Mouse (Mus musculus) hindbrain, embryonic 16.5 days (tissue): ENCODE measurements around the gene Plekhg4. TPM values are rescaled to one million over a fixed set of nuclear protein-coding genes. Genes with fewer than 3 reads are reported as not detected.

Experiments used
- ATAC-seq: fragments of 200-750 bp; cut with Nextera tagmentation; 2 replicates; pipeline ENCODE4 v1.8.0; 2017; ENCODE audit warnings: moderate TSS enrichment, moderate library complexity
- H3K27ac ChIP-seq: fragments of 300-500 bp; sonication (generic); 2 replicates; pipeline ENCODE4 v1.5.1; 2014; ENCODE audit warnings: low read depth, mild to moderate bottlenecking, control low read depth, low read length, moderate library complexity
- H3K27me3 ChIP-seq: fragments of 300-500 bp; sonication (generic); replicated peaks from 2 replicates; pipeline ENCODE4 v1.6.1; 2014; ENCODE audit warnings: low read length; ENCODE audit not compliant: control insufficient read depth, insufficient read depth
- H3K36me3 ChIP-seq: fragments of 300-500 bp; sonication (generic); 2 replicates; pipeline ENCODE4 v1.6.1; 2014; ENCODE audit warnings: mild to moderate bottlenecking, low read length, moderate library complexity, mixed read lengths; ENCODE audit not compliant: control insufficient read depth, insufficient read depth
- H3K4me1 ChIP-seq: fragments of 300-500 bp; sonication (generic); 2 replicates; pipeline ENCODE4 v1.6.1; 2014; ENCODE audit warnings: low read depth, low read length; ENCODE audit not compliant: control insufficient read depth, insufficient read depth
- H3K4me2 ChIP-seq: fragments of 300-500 bp; sonication (generic); 2 replicates; pipeline ENCODE4 v1.6.1; 2014; ENCODE audit warnings: mild to moderate bottlenecking, low read length, control low read depth, moderate library complexity
- H3K4me3 ChIP-seq: fragments of 300-500 bp; sonication (generic); 2 replicates; pipeline ENCODE4 v1.5.1; 2014; ENCODE audit warnings: mild to moderate bottlenecking, low read length, control low read depth, moderate library complexity
- H3K9ac ChIP-seq: fragments of 300-500 bp; sonication (generic); 2 replicates; pipeline ENCODE4 v1.6.1; 2014; ENCODE audit warnings: low read depth, mild to moderate bottlenecking, control low read depth, low read length, moderate library complexity
- H3K9me3 ChIP-seq: fragments of 300-500 bp; sonication (generic); 2 replicates; pipeline ENCODE4 v1.6.1; 2014; ENCODE audit warnings: mild to moderate bottlenecking, low read length, moderate library complexity; ENCODE audit not compliant: control insufficient read depth
- WGBS: fragments of 180-500 bp; shearing (Covaris S2); extraction: QIAGEN DNeasy Blood & Tissue Kit; methylation state at CpG from one replicate; pipeline ENCODE4 v1.1.7; 2014; 5-methylcytosine and 5-hydroxymethylcytosine counted together
- polyA plus RNA-seq: library from polyadenylated mRNA; unstranded; fragments of >200 nt; fragmentation: Nextera tagmentation; extraction: Ambion mirVana; gene quantifications from 2 replicates; pipeline ENCODE4 v1.2.1, GENCODE M21; 2015

Gene Plekhg4
- polyA plus RNA-seq, 1 experiment from 2014 or later, result 2.1 TPM

DNA sequence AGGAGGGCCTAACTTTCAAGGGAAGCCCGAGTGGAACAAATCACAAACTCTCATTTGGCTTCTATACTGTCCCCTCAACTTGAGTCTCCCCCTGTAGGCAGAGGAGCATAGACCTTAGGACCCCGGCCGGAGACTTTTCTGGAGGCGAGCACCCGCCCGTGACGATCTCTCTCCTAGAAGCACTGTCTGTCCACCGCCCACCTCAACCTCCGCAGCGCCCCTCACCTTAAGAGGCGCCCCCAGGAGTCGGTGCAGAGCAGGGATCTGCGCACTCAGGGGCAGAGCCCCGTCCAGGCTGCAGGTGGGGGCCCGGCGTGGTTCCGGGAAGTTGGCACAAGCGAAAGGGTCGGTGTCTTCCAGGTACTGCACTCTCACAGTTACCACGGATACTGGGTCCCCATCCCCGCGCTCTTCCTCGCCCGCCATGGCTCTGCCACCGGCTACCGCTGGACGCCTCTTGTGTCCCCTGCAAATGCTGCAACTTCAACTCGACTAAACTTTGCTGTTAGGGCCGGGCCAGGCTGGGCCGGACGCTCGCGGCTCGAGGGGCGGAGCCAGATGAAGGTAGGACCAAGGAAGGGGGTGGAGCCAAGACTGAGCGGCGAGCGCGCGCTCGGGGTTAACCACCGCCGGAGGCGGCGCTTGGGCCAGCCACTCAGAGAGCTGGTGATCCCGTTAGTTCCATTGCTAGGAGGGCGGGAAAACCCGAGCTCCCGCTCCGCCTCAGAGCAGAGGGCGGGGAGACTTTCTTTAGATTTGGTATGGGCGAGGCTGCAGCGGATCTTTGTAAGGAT is 25.4 kb upstream of the Plekhg4 start, which contains the start of gene Fhod1:
Gene Fhod1, minus strand, starts transcription at position 526 of the 794 bp plus-strand sequence.
- H3K27me3 ChIP-seq, result peaks cover 3% of the 10 kb centered on the region; the same call in 1 of the 2 replicates
- peaks cover 17% of the 10 kb centered on the region for H3K4me1 ChIP-seq
- no peaks in the 10 kb centered on the region for H3K36me3 ChIP-seq
- under 1% methylated on average over 52 of the region's 53 CpGs for WGBS
- peak within 1 kb of the TSS; percentile 82 for H3K27ac ChIP-seq
- H3K4me2 ChIP-seq, result peak within 1 kb of the TSS; percentile 76
- ATAC-seq, result peak; percentile 89
- H3K4me3 ChIP-seq, result peak within 1 kb of the TSS; percentile 79
- no peaks in the 10 kb centered on the region for H3K9me3 ChIP-seq
- peak within 1 kb of the TSS; percentile 85 for H3K9ac ChIP-seq

DNA sequence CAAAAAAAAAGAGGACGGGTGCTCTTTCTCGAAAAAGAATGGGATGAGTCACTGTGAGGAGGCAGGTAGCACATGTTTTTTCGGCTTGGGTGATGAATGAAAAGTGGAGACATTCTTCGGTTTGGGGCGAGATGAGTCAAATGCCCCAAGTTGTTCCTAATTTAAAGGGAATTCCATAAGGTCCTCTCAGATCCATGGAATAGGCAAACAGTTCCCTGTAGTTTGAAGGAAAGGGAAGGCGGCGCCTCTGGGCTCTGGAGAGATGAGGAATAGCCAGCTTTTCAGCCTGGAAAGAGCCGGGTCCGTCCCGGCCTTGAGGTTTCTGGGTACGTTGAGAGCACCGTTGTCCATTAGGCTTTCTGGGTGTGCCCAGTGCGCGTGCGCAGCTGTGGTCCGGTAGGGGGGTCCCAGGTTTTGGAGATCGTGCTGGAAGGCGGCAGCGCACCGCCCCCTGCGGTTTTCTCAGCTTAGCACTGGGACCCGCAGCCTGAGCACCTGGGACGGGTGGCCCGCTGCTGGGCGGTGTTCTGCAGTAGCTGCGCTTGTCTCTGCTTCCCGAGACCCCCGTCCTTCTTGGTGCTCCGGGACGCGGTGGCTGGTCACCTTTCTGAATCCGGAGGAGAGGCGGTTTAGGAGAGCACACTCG is 24.5 kb upstream of the Plekhg4 start, which contains the start of gene Slc9a5:
Gene Slc9a5, plus strand, starts transcription at position 394 of the 646 bp plus-strand sequence.
- Histone ChIP-seq H3K4me2 (peak within 1 kb of the TSS; percentile 76), H3K27me3 (peaks cover 3% of the 10 kb centered on the region; the same call in 1 of the 2 replicates), H3K9me3 (no peaks in the 10 kb centered on the region), H3K4me3 (peak within 1 kb of the TSS; percentile 79), H3K4me1 (peaks cover 17% of the 10 kb centered on the region), H3K9ac (peak within 1 kb of the TSS; percentile 85), H3K36me3 (no peaks in the 10 kb centered on the region), H3K27ac (peak within 1 kb of the TSS; percentile 82)
- peak; percentile 34 for ATAC-seq
- WGBS, result under 1% methylated on average over 34 of the region's 34 CpGs

- H3K27ac ChIP-seq, result peak overlapping the region; percentile 82
- WGBS, result under 1% methylated on average over 39 of the region's 48 CpGs
- H3K4me1 ChIP-seq, result peaks cover 17% of the 10 kb centered on the region
- peak overlapping the region; percentile 85 for H3K9ac ChIP-seq
- H3K36me3 ChIP-seq, result no peaks in the 10 kb centered on the region
- peak overlapping the region; percentile 76 for H3K4me2 ChIP-seq
- ATAC-seq, result peak; percentile 28
- peak overlapping the region; percentile 79 for H3K4me3 ChIP-seq
- peaks cover 3% of the 10 kb centered on the region; the same call in 1 of the 2 replicates for H3K27me3 ChIP-seq
- no peaks in the 10 kb centered on the region for H3K9me3 ChIP-seq
Observed at GRCm38 (mm10) chr8:105349096-105349771, 23.8 kb upstream of the Plekhg4 start.

DNA sequence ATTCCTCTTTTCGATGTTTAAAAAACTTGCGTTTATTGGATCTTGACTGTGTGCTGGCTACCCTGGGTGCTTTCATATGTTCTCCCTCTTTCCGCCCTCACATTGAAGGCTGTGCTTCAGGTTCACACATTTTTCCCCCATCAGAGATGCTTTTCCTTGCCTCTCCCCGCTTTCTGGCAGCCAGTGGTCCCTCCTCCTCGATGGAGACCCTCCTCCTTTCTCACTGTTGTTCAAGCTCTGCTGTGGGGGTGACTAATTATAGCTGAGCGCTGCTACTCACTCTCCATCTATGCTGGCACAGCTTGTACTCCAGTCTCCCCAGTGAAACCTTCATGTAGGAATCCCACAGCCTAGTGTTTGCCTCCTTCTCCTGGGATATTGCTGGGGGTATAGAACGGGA is 22.9 kb upstream of the Plekhg4 start:
- Histone ChIP-seq H3K36me3 (no peaks in the 10 kb centered on the region), H3K4me1 (peaks cover 17% of the 10 kb centered on the region), H3K9me3 (no peaks in the 10 kb centered on the region), H3K4me3 (peak overlapping the region; percentile 79), H3K4me2 (peak overlapping the region; percentile 76), H3K27ac (peak overlapping the region; percentile 82), H3K27me3 (peaks cover 3% of the 10 kb centered on the region; the same call in 1 of the 2 replicates), H3K9ac (peak overlapping the region; percentile 85)
- 34% methylated on average over 7 of the region's 7 CpGs for WGBS
- no peak for ATAC-seq

DNA sequence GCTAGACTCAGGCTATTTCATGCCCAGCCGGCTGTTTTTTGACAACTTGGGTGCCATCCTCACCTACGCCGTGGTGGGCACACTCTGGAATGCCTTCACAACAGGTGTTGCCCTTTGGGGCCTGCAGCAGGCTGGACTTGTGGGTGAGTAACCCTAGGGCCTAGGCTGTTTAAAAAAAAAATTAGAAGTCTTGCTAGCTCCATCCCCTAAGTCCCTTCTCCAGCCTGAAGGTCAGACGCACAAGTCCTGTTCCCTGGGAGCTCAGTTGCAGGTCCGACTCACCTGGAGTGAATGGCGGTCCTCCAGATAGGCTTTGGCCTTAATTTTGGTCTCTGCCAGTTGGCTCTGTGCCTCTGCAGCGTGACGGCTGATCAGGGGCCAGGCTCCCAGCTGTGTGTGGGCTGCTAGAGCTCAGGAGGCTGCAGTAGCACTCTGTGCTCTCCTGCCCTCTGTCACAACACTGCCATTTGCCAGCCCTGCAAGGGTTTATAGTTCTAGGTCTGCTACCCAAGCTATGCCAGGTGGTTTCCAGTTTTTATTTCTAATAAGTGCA is 19.4 kb upstream of the Plekhg4 start:
- ATAC-seq, result no peak
- Histone ChIP-seq H3K4me2 (no peak overlapping the region), H3K4me3 (no peak overlapping the region), H3K4me1 (peaks cover 7% of the 10 kb centered on the region), H3K27ac (no peak overlapping the region), H3K9ac (no peak overlapping the region), H3K36me3 (peaks cover 12% of the 10 kb centered on the region), H3K27me3 (no peaks in the 10 kb centered on the region), H3K9me3 (no peaks in the 10 kb centered on the region)
- 67% methylated on average over 8 of the region's 8 CpGs for WGBS

GRCm38 (mm10) chr8:105354549-105354948 is 18.5 kb upstream of the Plekhg4 start:
- Histone ChIP-seq H3K9ac (no peak overlapping the region), H3K4me1 (peaks cover 7% of the 10 kb centered on the region), H3K27ac (no peak overlapping the region), H3K9me3 (no peaks in the 10 kb centered on the region), H3K4me3 (no peak overlapping the region), H3K4me2 (no peak overlapping the region), H3K36me3 (peaks cover 16% of the 10 kb centered on the region), H3K27me3 (no peaks in the 10 kb centered on the region)
- no peak for ATAC-seq
- 91% methylated on average over 4 of the region's 4 CpGs for WGBS

GRCm38 (mm10) chr8:105355179-105356024 is 17.7 kb upstream of the Plekhg4 start:
- Histone ChIP-seq H3K4me2 (no peak overlapping the region), H3K27ac (no peak overlapping the region), H3K4me3 (no peak overlapping the region), H3K27me3 (no peaks in the 10 kb centered on the region), H3K9ac (no peak overlapping the region), H3K9me3 (no peaks in the 10 kb centered on the region), H3K36me3 (peaks cover 16% of the 10 kb centered on the region), H3K4me1 (peaks cover 4% of the 10 kb centered on the region)
- ATAC-seq, result no peak
- 62% methylated on average over 26 of the region's 26 CpGs for WGBS

GRCm38 (mm10) chr8:105356681-105357080 is 16.4 kb upstream of the Plekhg4 start:
- H3K9me3 ChIP-seq, result no peaks in the 10 kb centered on the region
- H3K27ac ChIP-seq, result no peak overlapping the region
- WGBS, result 90% methylated on average over 14 of the region's 14 CpGs
- H3K36me3 ChIP-seq, result peaks cover 16% of the 10 kb centered on the region
- H3K9ac ChIP-seq, result no peak overlapping the region
- no peaks in the 10 kb centered on the region for H3K27me3 ChIP-seq
- no peak overlapping the region for H3K4me2 ChIP-seq
- H3K4me3 ChIP-seq, result no peak overlapping the region
- no peaks in the 10 kb centered on the region; the same call in 1 of the 2 replicates for H3K4me1 ChIP-seq
- no peak for ATAC-seq
